11 mouse cellular contexts compared by ENCODE assay signal in genomic region chr11:70871766-70872330, GRCm38 (mm10). TPM values are rescaled to one million over a fixed set of nuclear protein-coding genes. Genes with fewer than 3 reads are reported as not detected.
DNase-seq lines count a peak whose midpoint lies in the region; ATAC-seq and TF ChIP-seq lines count a peak whose summit lies in the region.
"Had no signal": no experiment of that assay in that cellular context is flagged by ENCODE, and none has a peak within 500 bp of the region (broad histone marks: within the 10 kb centered on the region; RNA-seq: fewer than 3 reads in every experiment).

No protein-coding gene starts in this region.

- H3K4me3 ChIP-seq in kidney, adult 2 months (ENCODE audit: insufficient read depth, low read depth, low read length) = no peak overlapping the region
- H3K4me3 ChIP-seq in kidney, embryonic 14.5 days (ENCODE audit: low read length) = no peak overlapping the region
- no peak overlapping the region for H3K4me3 ChIP-seq in neural tube, embryonic 15.5 days (replicated peaks)
- H3K4me3 ChIP-seq: hindbrain, embryonic 13.5 days; lung, embryonic 15.5 days had no signal

- H3K36me3 ChIP-seq in kidney, adult 2 months (ENCODE audit: control insufficient read depth, insufficient read depth, low read length) = no peaks in the 10 kb centered on the region; the same call in 1 of the 2 replicates
- no peaks in the 10 kb centered on the region; the same call in 1 of the 2 replicates for H3K36me3 ChIP-seq in kidney, embryonic 14.5 days (ENCODE audit: control insufficient read depth, insufficient read depth, low read length)
- H3K36me3 ChIP-seq in neural tube, embryonic 15.5 days = no peaks in the 10 kb centered on the region
- H3K36me3 ChIP-seq: hindbrain, embryonic 13.5 days; lung, embryonic 15.5 days had no signal

- no peak overlapping the region for H3K9ac ChIP-seq in kidney, embryonic 14.5 days (ENCODE audit: low read depth, low read length)
- no peak overlapping the region for H3K9ac ChIP-seq in neural tube, embryonic 15.5 days (replicated peaks)
- H3K9ac ChIP-seq: hindbrain, embryonic 13.5 days; lung, embryonic 15.5 days had no signal

- no peak overlapping the region for H3K27ac ChIP-seq in kidney, adult 2 months (ENCODE audit: insufficient read depth, low read depth, low read length)
- H3K27ac ChIP-seq in kidney, embryonic 14.5 days (ENCODE audit: low read depth, low read length) = no peak overlapping the region; the same call in 1 of the 2 replicates
- H3K27ac ChIP-seq in neural tube, embryonic 15.5 days (replicated peaks) = no peak overlapping the region
- H3K27ac ChIP-seq: hindbrain, embryonic 13.5 days; lung, embryonic 15.5 days had no signal

- ATAC-seq in kidney, embryonic 14.5 days (ENCODE audit: low FRiP score, low TSS enrichment) = no peak
- no peak for ATAC-seq in neural tube, embryonic 15.5 days (ENCODE audit: low FRiP score)

- TF ChIP-seq CTCF in kidney, adult 2 months (conservative IDR thresholded peaks at IDR 0.05; ENCODE audit: insufficient read depth, insufficient read length, low read depth, low read length) = no peak

- peaks cover 22% of the 10 kb centered on the region for H3K4me1 ChIP-seq in kidney, adult 2 months (ENCODE audit: control insufficient read depth, insufficient read depth, low read length)
- no peaks in the 10 kb centered on the region for H3K4me1 ChIP-seq in kidney, embryonic 14.5 days (ENCODE audit: control insufficient read depth, insufficient read depth, low read length)
- H3K4me1 ChIP-seq in neural tube, embryonic 15.5 days = peaks cover 18% of the 10 kb centered on the region

- no peak for TF ChIP-seq POLR2A in kidney, adult 2 months (IDR thresholded peaks at IDR 0.05; ENCODE audit: low read depth, low read length)

- WGBS in kidney, adult 2 months = 33% methylated on average over 3 of the region's 3 CpGs
- 76% methylated on average over 3 of the region's 3 CpGs for WGBS in kidney, embryonic 14.5 days
- 90% methylated on average over 3 of the region's 3 CpGs for WGBS in neural tube, embryonic 15.5 days

- DNase-seq in kidney, adult 2 months = peak; percentile 71
- peak; percentile 78 for DNase-seq in adrenal gland, postnatal 10 days
- peak; percentile 54 for DNase-seq in gonadal fat pad, adult 2 months (ENCODE audit: low read depth)
- peak; percentile 12 for DNase-seq in lung, postnatal 14 days
- DNase-seq in urinary bladder, postnatal 4 days (ENCODE audit: low spot score in 2 of 2) = no peak

- no peaks in the 10 kb centered on the region for H3K27me3 ChIP-seq in kidney, adult 2 months (replicated peaks; ENCODE audit: control insufficient read depth, insufficient read depth, low read length)
- H3K27me3 ChIP-seq in kidney, embryonic 14.5 days (ENCODE audit: control insufficient read depth, insufficient read depth, low read length) = no peaks in the 10 kb centered on the region
- H3K27me3 ChIP-seq in neural tube, embryonic 15.5 days (replicated peaks) = no peaks in the 10 kb centered on the region
- H3K27me3 ChIP-seq: hindbrain, embryonic 13.5 days; lung, embryonic 15.5 days had no signal

- H3K4me2 ChIP-seq in kidney, embryonic 14.5 days (replicated peaks; ENCODE audit: low read depth, low read length) = no peak overlapping the region
- H3K4me2 ChIP-seq in neural tube, embryonic 15.5 days = no peak overlapping the region
- H3K4me2 ChIP-seq: hindbrain, embryonic 13.5 days; lung, embryonic 15.5 days had no signal

- H3K9me3 ChIP-seq in kidney, embryonic 14.5 days (ENCODE audit: control insufficient read depth, low read length) = no peaks in the 10 kb centered on the region
- no peaks in the 10 kb centered on the region for H3K9me3 ChIP-seq in neural tube, embryonic 15.5 days (replicated peaks)
- H3K9me3 ChIP-seq: hindbrain, embryonic 13.5 days; lung, embryonic 15.5 days had no signal

RNA-seq across cellular contexts. Expression of gene Rabep1, which starts 27.3 kb away (rescaled TPM):
- polyA plus RNA-seq in kidney, adult 2 months (2012; rRNA removed) = 3.7 and 4.7 TPM in 2 replicates
- polyA plus RNA-seq in kidney, embryonic 14.5 days (2014; fragmentation: Nextera tagmentation; extraction: Ambion mirVana) = 22.6 and 36.9 TPM in 2 replicates
- 10 to 100 TPM; 73.1 to 75.0 TPM for total RNA-seq in adrenal gland, postnatal 10 days (2021)
- 4.4 and 5.1 TPM in 2 replicates for polyA plus RNA-seq in gonadal fat pad, adult 2 months (2012; rRNA removed)
- 77.1 and 83.3 TPM in 2 replicates for polyA plus RNA-seq in neural tube, embryonic 15.5 days (2015; fragmentation: Nextera tagmentation; extraction: Ambion mirVana)

RNA-seq across cellular contexts. Expression of gene Scimp, which starts 59.5 kb away (rescaled TPM):
- polyA plus RNA-seq in kidney, adult 2 months (2012; rRNA removed) = 1.7 and 2.4 TPM in 2 replicates
- not detected in 2 replicates for polyA plus RNA-seq in kidney, embryonic 14.5 days (2014; fragmentation: Nextera tagmentation; extraction: Ambion mirVana)
- under 1 TPM; 0.27 to 0.57 TPM for total RNA-seq in adrenal gland, postnatal 10 days (2021)
- polyA plus RNA-seq in gonadal fat pad, adult 2 months (2012; rRNA removed) = 0.65 and 0.92 TPM in 2 replicates
- 0.18 and 0.28 TPM in 2 replicates for polyA plus RNA-seq in neural tube, embryonic 15.5 days (2015; fragmentation: Nextera tagmentation; extraction: Ambion mirVana)
- total RNA-seq: common myeloid progenitor, adult 5-6 weeks had no signal
- polyA plus RNA-seq: forebrain, embryonic 11.5 days had no signal

Comparison
In these comparisons a context has a peak if more than half of its experiments do, and no peak if none do; other contexts are left out.
1. DNase-seq: peak in kidney, adult 2 months (single experiment), adrenal gland, postnatal 10 days (single experiment), gonadal fat pad, adult 2 months (single experiment) and lung, postnatal 14 days (single experiment); none in urinary bladder, postnatal 4 days (0 of 2).